Mouse (Mus musculus): ENCODE measurements around the gene Reps1. TPM values are rescaled to one million over a fixed set of nuclear protein-coding genes. Genes with fewer than 3 reads are reported as not detected.

The Reps1 gene
- polyA plus RNA-seq, 1 experiment from 2014 or later: 31.1 TPM

DNA sequence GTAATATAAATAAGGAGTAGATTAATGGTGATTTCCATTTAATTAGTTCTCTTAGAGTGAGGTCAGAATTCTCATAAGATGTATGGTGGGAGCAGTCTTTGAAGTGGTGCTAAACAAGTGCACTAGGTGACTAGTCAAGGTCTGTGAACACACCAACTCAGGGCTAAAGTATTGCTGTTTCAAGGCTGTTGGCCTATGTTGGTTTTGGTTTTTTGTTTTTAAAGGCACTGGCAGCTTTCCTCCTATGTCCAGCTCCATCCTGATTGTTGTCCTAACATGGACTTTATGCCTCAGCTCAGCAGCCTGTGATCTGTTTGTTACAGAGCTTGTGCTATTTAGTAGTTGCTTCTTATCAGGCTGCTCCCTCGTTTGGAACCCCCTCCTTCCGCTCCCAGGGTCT lies 13.2 kb downstream of the Reps1 start:
- no peak overlapping the region for H3K4me3 ChIP-seq (ENCODE audit: low read depth, low read length)
- ATAC-seq (ENCODE audit: insufficient number of reproducible peaks, low FRiP score, low TSS enrichment, low read depth) (no peak), DNase-seq (ENCODE audit: low spot score) (no peak)
- no peak overlapping the region for H3K4me2 ChIP-seq (ENCODE audit: low read depth, severe bottlenecking)
- WGBS: 79% methylated on average over 2 of the region's 2 CpGs
- 0 out of 2 replicates have a peak, but pooled peaks cover 2% of the 10 kb centered on the region for H3K4me1 ChIP-seq (ENCODE audit: control insufficient read depth, insufficient read depth, low read length)
- H3K27me3 ChIP-seq (ENCODE audit: control insufficient read depth, insufficient read depth, low read length): no peaks in the 10 kb centered on the region
- no peak overlapping the region for H3K9ac ChIP-seq (ENCODE audit: low read length)
- no peaks in the 10 kb centered on the region; the same call in 1 of the 2 replicates for H3K36me3 ChIP-seq (ENCODE audit: control insufficient read depth, insufficient read depth, low read length)
- no peak overlapping the region for H3K27ac ChIP-seq (replicated peaks; ENCODE audit: low read depth, low read length)
- H3K9me3 ChIP-seq (ENCODE audit: control insufficient read depth, low read length): no peaks in the 10 kb centered on the region

DNA sequence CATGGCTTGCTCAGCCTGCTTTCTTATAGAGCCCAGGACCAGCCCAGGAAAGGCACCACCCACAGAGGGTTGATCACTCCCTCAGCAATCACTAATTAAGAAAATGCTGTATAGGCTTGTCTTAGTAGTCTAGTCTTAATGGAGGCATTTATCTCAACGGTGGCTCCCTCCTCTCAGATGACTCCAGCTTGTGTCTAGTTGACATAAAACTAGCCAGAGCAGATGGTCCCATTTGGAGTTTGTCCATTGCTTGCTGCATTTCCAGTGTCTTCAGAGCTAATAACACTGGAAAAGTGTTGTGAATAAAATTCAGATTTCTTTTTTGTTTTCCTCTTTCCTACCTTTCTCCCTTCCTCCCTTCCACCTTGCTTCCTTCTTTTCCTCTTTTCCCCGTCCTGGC lies 13.9 kb downstream of the Reps1 start:
- Histone ChIP-seq H3K4me1 (ENCODE audit: control insufficient read depth, insufficient read depth, low read length) (0 out of 2 replicates have a peak, but pooled peaks cover 2% of the 10 kb centered on the region), H3K4me2 (ENCODE audit: low read depth, severe bottlenecking) (no peak overlapping the region)

DNA sequence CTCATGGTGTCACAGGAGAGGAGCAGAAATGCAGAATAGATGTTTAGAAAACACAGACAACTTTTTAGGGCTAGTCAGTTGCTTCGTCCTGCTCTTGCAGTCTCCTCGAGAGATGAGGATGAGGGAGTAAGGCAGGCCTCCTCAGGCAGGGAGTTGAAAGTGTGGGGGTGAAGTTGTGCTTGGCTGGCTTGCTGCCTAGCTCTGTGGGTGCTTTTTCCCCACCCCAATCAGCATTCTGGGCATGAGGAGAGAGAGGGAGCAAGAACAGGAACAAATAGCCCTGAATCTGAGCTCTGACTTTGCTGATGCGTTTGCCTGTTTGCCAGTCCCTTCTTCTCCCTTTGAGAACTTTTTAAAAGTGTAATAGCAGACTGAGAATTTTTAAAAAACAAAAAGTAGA lies 14.5 kb downstream of the Reps1 start:
- no peak overlapping the region for H3K27ac ChIP-seq (replicated peaks; ENCODE audit: low read depth, low read length)
- no peak overlapping the region for H3K4me3 ChIP-seq (ENCODE audit: low read depth, low read length)
- H3K9me3 ChIP-seq (ENCODE audit: control insufficient read depth, low read length): no peaks in the 10 kb centered on the region
- no peak overlapping the region for H3K9ac ChIP-seq (ENCODE audit: low read length)
- H3K27me3 ChIP-seq (ENCODE audit: control insufficient read depth, insufficient read depth, low read length): no peaks in the 10 kb centered on the region
- no peak for ATAC-seq (ENCODE audit: insufficient number of reproducible peaks, low FRiP score, low TSS enrichment, low read depth)
- H3K4me1 ChIP-seq (ENCODE audit: control insufficient read depth, insufficient read depth, low read length): 0 out of 2 replicates have a peak, but pooled peaks cover 2% of the 10 kb centered on the region
- 76% methylated on average over 3 of the region's 3 CpGs for WGBS
- no peak overlapping the region for H3K4me2 ChIP-seq (ENCODE audit: low read depth, severe bottlenecking)
- no peaks in the 10 kb centered on the region; the same call in 1 of the 2 replicates for H3K36me3 ChIP-seq (ENCODE audit: control insufficient read depth, insufficient read depth, low read length)
- DNase-seq (ENCODE audit: low spot score): no peak

More for the DNA sequence above, 13.9 kb downstream of the Reps1 start:
- Histone ChIP-seq H3K9me3 (ENCODE audit: control insufficient read depth, low read length) (no peaks in the 10 kb centered on the region), H3K4me3 (ENCODE audit: low read depth, low read length) (no peak overlapping the region), H3K9ac (ENCODE audit: low read length) (no peak overlapping the region), H3K27ac (replicated peaks; ENCODE audit: low read depth, low read length) (no peak overlapping the region), H3K36me3 (ENCODE audit: control insufficient read depth, insufficient read depth, low read length) (no peaks in the 10 kb centered on the region; the same call in 1 of the 2 replicates), H3K27me3 (ENCODE audit: control insufficient read depth, insufficient read depth, low read length) (no peaks in the 10 kb centered on the region)
- WGBS: 80% methylated on average over 2 of the region's 2 CpGs
- DNase-seq (ENCODE audit: low spot score) (no peak), ATAC-seq (ENCODE audit: insufficient number of reproducible peaks, low FRiP score, low TSS enrichment, low read depth) (no peak)

DNA sequence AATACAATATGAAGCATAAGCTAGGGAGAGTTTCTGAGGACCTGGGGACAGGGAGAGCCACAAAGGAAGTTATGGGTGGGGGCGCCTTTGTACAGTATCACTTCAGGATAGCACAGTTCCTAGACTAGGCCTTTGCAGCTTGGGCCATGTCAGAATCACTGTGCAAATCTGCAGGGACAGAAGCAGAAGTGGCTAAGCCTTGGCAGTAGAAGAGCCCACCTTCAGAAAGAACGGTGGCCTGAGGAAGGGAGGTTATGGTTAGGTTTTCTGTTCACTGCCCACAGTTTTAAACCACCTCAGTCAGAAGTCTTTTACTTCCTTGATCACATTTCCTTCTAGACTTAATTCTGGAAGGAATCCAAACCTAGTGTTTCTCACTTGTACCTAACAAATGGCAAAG lies 15.0 kb downstream of the Reps1 start:
- Histone ChIP-seq H3K9ac (ENCODE audit: low read length) (no peak overlapping the region), H3K4me3 (ENCODE audit: low read depth, low read length) (no peak overlapping the region), H3K4me2 (ENCODE audit: low read depth, severe bottlenecking) (no peak overlapping the region), H3K36me3 (ENCODE audit: control insufficient read depth, insufficient read depth, low read length) (no peaks in the 10 kb centered on the region; the same call in 1 of the 2 replicates), H3K27me3 (ENCODE audit: control insufficient read depth, insufficient read depth, low read length) (no peaks in the 10 kb centered on the region), H3K4me1 (ENCODE audit: control insufficient read depth, insufficient read depth, low read length) (0 out of 2 replicates have a peak, but pooled peaks cover 2% of the 10 kb centered on the region), H3K27ac (replicated peaks; ENCODE audit: low read depth, low read length) (no peak overlapping the region), H3K9me3 (ENCODE audit: control insufficient read depth, low read length) (no peaks in the 10 kb centered on the region)
- DNase-seq (ENCODE audit: low spot score) (no peak), ATAC-seq (ENCODE audit: insufficient number of reproducible peaks, low FRiP score, low TSS enrichment, low read depth) (no peak)
- WGBS: 93% methylated on average over 2 of the region's 2 CpGs

DNA sequence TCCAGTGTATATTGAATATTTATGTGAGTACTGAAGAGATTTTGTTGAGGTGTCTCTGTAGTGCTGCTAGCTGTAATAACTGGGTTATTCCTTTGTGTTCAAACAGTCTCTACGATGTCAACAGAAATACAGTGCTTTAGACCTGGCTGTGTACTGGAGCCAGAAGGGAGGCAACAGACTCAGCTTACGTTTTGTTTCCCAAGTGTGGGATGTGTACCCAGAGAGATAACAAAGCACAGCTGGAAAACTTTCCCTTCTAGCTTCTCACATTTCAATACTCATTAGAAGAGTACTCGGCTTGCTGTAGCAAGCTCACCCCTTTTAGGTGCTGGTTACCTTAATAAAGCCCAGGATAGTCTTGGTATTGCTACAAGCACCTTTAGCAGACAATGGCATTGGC lies 17.2 kb downstream of the Reps1 start:
- Histone ChIP-seq H3K27me3 (ENCODE audit: control insufficient read depth, insufficient read depth, low read length) (no peaks in the 10 kb centered on the region), H3K27ac (replicated peaks; ENCODE audit: low read depth, low read length) (no peak overlapping the region), H3K4me3 (ENCODE audit: low read depth, low read length) (no peak overlapping the region), H3K9ac (ENCODE audit: low read length) (no peak overlapping the region), H3K4me1 (ENCODE audit: control insufficient read depth, insufficient read depth, low read length) (no peaks in the 10 kb centered on the region), H3K9me3 (ENCODE audit: control insufficient read depth, low read length) (no peaks in the 10 kb centered on the region), H3K36me3 (ENCODE audit: control insufficient read depth, insufficient read depth, low read length) (no peaks in the 10 kb centered on the region; the same call in 1 of the 2 replicates), H3K4me2 (ENCODE audit: low read depth, severe bottlenecking) (no peak overlapping the region)
- 75% methylated on average over 3 of the region's 3 CpGs for WGBS
- ATAC-seq (ENCODE audit: insufficient number of reproducible peaks, low FRiP score, low TSS enrichment, low read depth) (no peak), DNase-seq (ENCODE audit: low spot score) (no peak)

DNA sequence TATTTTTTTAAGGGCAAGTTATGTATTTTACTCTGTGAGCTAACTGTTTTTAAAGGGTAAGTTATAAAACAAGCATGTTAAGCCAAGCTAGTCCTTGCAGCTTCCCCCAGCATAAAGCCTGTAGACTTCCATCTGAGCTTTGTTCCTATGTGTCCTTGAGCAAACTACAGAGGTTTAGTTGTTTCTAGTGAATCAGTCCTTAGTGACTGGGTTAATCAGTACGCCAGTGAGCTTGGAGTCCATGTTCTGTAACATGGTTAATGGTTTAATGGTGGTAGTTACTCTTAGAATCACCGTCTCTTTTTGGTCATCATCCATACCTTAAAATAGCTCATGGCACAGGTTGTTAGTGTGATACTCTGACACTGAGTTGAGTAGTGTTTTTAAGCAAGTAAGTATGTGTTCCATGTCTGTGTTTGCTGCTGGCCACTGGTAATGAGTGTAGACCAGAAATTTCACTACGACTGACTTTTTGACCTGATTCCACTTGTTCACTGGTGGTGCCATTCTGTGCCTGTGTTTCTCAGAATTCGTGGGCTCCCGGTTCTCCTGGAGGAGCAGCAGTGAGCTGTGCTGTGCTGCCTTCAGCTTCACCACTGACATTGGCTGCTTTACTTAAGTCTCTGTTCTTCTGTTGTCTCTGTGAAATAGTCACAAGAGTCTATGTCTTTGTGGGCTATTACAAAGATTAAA lies 18.9 kb downstream of the Reps1 start:
- Histone ChIP-seq H3K27ac (replicated peaks; ENCODE audit: low read depth, low read length) (no peak overlapping the region), H3K4me3 (ENCODE audit: low read depth, low read length) (no peak overlapping the region), H3K36me3 (ENCODE audit: control insufficient read depth, insufficient read depth, low read length) (no peaks in the 10 kb centered on the region; the same call in 1 of the 2 replicates), H3K27me3 (ENCODE audit: control insufficient read depth, insufficient read depth, low read length) (no peaks in the 10 kb centered on the region), H3K9ac (ENCODE audit: low read length) (no peak overlapping the region), H3K4me2 (ENCODE audit: low read depth, severe bottlenecking) (no peak overlapping the region), H3K4me1 (ENCODE audit: control insufficient read depth, insufficient read depth, low read length) (no peaks in the 10 kb centered on the region), H3K9me3 (ENCODE audit: control insufficient read depth, low read length) (no peaks in the 10 kb centered on the region)
- WGBS: 85% methylated on average over 5 of the region's 5 CpGs
- DNase-seq (ENCODE audit: low spot score): no peak
- no peak for ATAC-seq (ENCODE audit: insufficient number of reproducible peaks, low FRiP score, low TSS enrichment, low read depth)

DNA sequence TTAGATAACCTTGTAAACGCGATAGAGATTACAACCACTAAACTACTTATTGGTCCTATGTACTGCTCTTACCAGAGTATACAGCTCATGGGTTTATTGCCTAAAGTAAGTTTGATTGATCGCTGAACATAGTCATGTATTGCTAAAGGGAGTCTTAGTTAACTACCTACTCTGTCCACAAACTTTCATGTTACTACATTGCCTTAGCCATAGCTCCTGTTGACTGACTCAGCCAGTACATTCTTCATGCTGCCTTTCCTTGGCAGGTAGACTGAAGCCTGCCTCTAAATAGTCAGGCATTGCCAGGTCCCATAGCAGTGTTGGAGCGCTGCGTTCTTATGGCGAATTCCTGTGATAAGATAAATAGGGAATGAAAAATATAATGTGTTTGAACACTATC lies 20.2 kb downstream of the Reps1 start:
- H3K4me1 ChIP-seq (ENCODE audit: control insufficient read depth, insufficient read depth, low read length): no peaks in the 10 kb centered on the region
- no peaks in the 10 kb centered on the region for H3K9me3 ChIP-seq (ENCODE audit: control insufficient read depth, low read length)
- DNase-seq (ENCODE audit: low spot score): no peak
- no peak overlapping the region for H3K4me2 ChIP-seq (ENCODE audit: low read depth, severe bottlenecking)
- no peaks in the 10 kb centered on the region; the same call in 1 of the 2 replicates for H3K36me3 ChIP-seq (ENCODE audit: control insufficient read depth, insufficient read depth, low read length)
- WGBS: 94% methylated on average over 6 of the region's 6 CpGs
- no peak overlapping the region for H3K4me3 ChIP-seq (ENCODE audit: low read depth, low read length)
- no peak overlapping the region for H3K27ac ChIP-seq (replicated peaks; ENCODE audit: low read depth, low read length)
- H3K9ac ChIP-seq (ENCODE audit: low read length): no peak overlapping the region
- H3K27me3 ChIP-seq (ENCODE audit: control insufficient read depth, insufficient read depth, low read length): no peaks in the 10 kb centered on the region
- ATAC-seq (ENCODE audit: insufficient number of reproducible peaks, low FRiP score, low TSS enrichment, low read depth): no peak

DNA sequence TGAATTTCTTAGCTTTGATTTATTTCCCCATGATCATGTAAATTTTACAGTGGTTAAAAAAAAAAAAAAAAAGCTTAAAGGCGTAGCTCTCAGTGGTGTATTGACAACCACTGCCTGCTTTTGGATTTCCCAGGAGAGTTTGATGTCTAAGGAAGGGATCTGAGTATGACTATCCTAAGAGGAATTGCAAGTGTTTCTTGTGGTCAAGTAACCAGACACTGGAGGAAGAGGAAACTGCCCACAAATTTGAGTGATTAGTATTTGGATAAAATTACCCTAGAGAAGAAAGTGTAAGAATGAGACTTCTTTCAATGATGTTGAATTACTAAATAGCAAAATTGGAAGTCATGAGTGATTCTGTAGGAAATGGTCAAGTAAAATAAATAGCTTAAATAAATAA lies 25.9 kb downstream of the Reps1 start:
- Histone ChIP-seq H3K4me2 (ENCODE audit: low read depth, severe bottlenecking) (no peak overlapping the region), H3K27me3 (ENCODE audit: control insufficient read depth, insufficient read depth, low read length) (no peaks in the 10 kb centered on the region), H3K9me3 (ENCODE audit: control insufficient read depth, low read length) (no peaks in the 10 kb centered on the region), H3K9ac (ENCODE audit: low read length) (no peak overlapping the region), H3K4me3 (ENCODE audit: low read depth, low read length) (no peak overlapping the region), H3K4me1 (ENCODE audit: control insufficient read depth, insufficient read depth, low read length) (no peaks in the 10 kb centered on the region), H3K36me3 (ENCODE audit: control insufficient read depth, insufficient read depth, low read length) (peaks cover 3% of the 10 kb centered on the region; the same call in 1 of the 2 replicates), H3K27ac (replicated peaks; ENCODE audit: low read depth, low read length) (no peak overlapping the region)
- DNase-seq (ENCODE audit: low spot score) (no peak), ATAC-seq (ENCODE audit: insufficient number of reproducible peaks, low FRiP score, low TSS enrichment, low read depth) (no peak)
- WGBS: 81% methylated on average over 1 of the region's 1 CpGs
